Mouse (Mus musculus): Measurements from ENCODE around the gene Cactin. TPM values are rescaled to one million over a fixed set of nuclear protein-coding genes. Genes with fewer than 3 reads are reported as not detected.

Gene Cactin
- polyA plus RNA-seq, 1 experiment from 2014 or later, result 18.7 TPM

Small RNA genes within 50 kb of the gene (microRNA-seq; reads per million reads assigned to microRNA genes)
- gene Mir3057, result 8.1 reads per million, percentile 23 among the genes with 10 or more reads in this experiment

Other genes with a start within 250 kb of the Cactin start
- gene Creb3l3, start 222.2 kb upstream of the Cactin start, polyA plus RNA-seq (2015; fragmentation: Nextera tagmentation; extraction: Ambion mirVana), result 39.9 and 45.9 TPM in 2 replicates
- gene Map2k2, start 215.2 kb upstream of the Cactin start, polyA plus RNA-seq (2015; fragmentation: Nextera tagmentation; extraction: Ambion mirVana), result 93.8 and 100 TPM in 2 replicates
- 30.0 and 35.0 TPM in 2 replicates for gene Zbtb7a, start 185.9 kb upstream of the Cactin start, polyA plus RNA-seq (2015; fragmentation: Nextera tagmentation; extraction: Ambion mirVana)
- gene Pias4, start 153.2 kb upstream of the Cactin start, polyA plus RNA-seq (2015; fragmentation: Nextera tagmentation; extraction: Ambion mirVana), result 21.8 and 22.1 TPM in 2 replicates
- gene Eef2, start 144.5 kb upstream of the Cactin start, polyA plus RNA-seq (2015; fragmentation: Nextera tagmentation; extraction: Ambion mirVana), result 266 and 282 TPM in 2 replicates
- gene Dapk3, start 138.1 kb upstream of the Cactin start, polyA plus RNA-seq (2015; fragmentation: Nextera tagmentation; extraction: Ambion mirVana), result 11.0 and 12.2 TPM in 2 replicates
- gene 4930442H23Rik, start 137.3 kb upstream of the Cactin start, polyA plus RNA-seq (2015; fragmentation: Nextera tagmentation; extraction: Ambion mirVana), result not detected in 2 replicates
- 0.05 TPM in 1 of 2 replicates, not detected in the other for gene Nmrk2, start 119.1 kb upstream of the Cactin start, polyA plus RNA-seq (2015; fragmentation: Nextera tagmentation; extraction: Ambion mirVana)
- gene Atcay, start 90.3 kb upstream of the Cactin start, polyA plus RNA-seq (2015; fragmentation: Nextera tagmentation; extraction: Ambion mirVana), result 0.02 and 0.04 TPM in 2 replicates
- gene Zfr2, start 87.9 kb upstream of the Cactin start, polyA plus RNA-seq (2015; fragmentation: Nextera tagmentation; extraction: Ambion mirVana), result 0.59 and 1.1 TPM in 2 replicates
- 1.6 and 1.8 TPM in 2 replicates for gene Matk, start 68.2 kb upstream of the Cactin start, polyA plus RNA-seq (2015; fragmentation: Nextera tagmentation; extraction: Ambion mirVana)
- 80.0 and 88.1 TPM in 2 replicates for gene Mrpl54, start 54.2 kb upstream of the Cactin start, polyA plus RNA-seq (2015; fragmentation: Nextera tagmentation; extraction: Ambion mirVana)
- gene Apba3, start 54.1 kb upstream of the Cactin start, polyA plus RNA-seq (2015; fragmentation: Nextera tagmentation; extraction: Ambion mirVana), result 24.2 and 26.3 TPM in 2 replicates
- 0.82 and 1.4 TPM in 2 replicates for gene Tjp3, start 29.5 kb upstream of the Cactin start, polyA plus RNA-seq (2015; fragmentation: Nextera tagmentation; extraction: Ambion mirVana)
- gene Pip5k1c, start 28.1 kb upstream of the Cactin start, polyA plus RNA-seq (2015; fragmentation: Nextera tagmentation; extraction: Ambion mirVana), result 13.9 and 14.7 TPM in 2 replicates
- gene Tbxa2r, start 7.6 kb downstream of the Cactin start, polyA plus RNA-seq (2015; fragmentation: Nextera tagmentation; extraction: Ambion mirVana), result 4.3 and 4.5 TPM in 2 replicates
- gene Gipc3, start 22.2 kb downstream of the Cactin start, polyA plus RNA-seq (2015; fragmentation: Nextera tagmentation; extraction: Ambion mirVana), result not detected in 2 replicates
- 19.8 and 22.5 TPM in 2 replicates for gene Hmg20b, start 29.4 kb downstream of the Cactin start, polyA plus RNA-seq (2015; fragmentation: Nextera tagmentation; extraction: Ambion mirVana)
- gene Mfsd12, start 36.4 kb downstream of the Cactin start, polyA plus RNA-seq (2015; fragmentation: Nextera tagmentation; extraction: Ambion mirVana), result 9.2 and 11.9 TPM in 2 replicates
- 1.9 and 2.5 TPM in 2 replicates for gene 4930404N11Rik, start 44.7 kb downstream of the Cactin start, polyA plus RNA-seq (2015; fragmentation: Nextera tagmentation; extraction: Ambion mirVana)
- 128 and 138 TPM in 2 replicates for gene Fzr1, start 57.4 kb downstream of the Cactin start, polyA plus RNA-seq (2015; fragmentation: Nextera tagmentation; extraction: Ambion mirVana)
- gene Dohh, start 63.3 kb downstream of the Cactin start, polyA plus RNA-seq (2015; fragmentation: Nextera tagmentation; extraction: Ambion mirVana), result 46.3 and 48.3 TPM in 2 replicates
- gene Gm48551, start 63.4 kb downstream of the Cactin start, polyA plus RNA-seq (2015; fragmentation: Nextera tagmentation; extraction: Ambion mirVana), result 0.54 and 0.55 TPM in 2 replicates
- gene Gm48552, start 67.9 kb downstream of the Cactin start, polyA plus RNA-seq (2015; fragmentation: Nextera tagmentation; extraction: Ambion mirVana), result 0.44 and 0.48 TPM in 2 replicates
- gene Smim24, start 71.9 kb downstream of the Cactin start, polyA plus RNA-seq (2015; fragmentation: Nextera tagmentation; extraction: Ambion mirVana), result 1.7 and 4.1 TPM in 2 replicates
- 10.2 and 12.0 TPM in 2 replicates for gene Nfic, start 134.5 kb downstream of the Cactin start, polyA plus RNA-seq (2015; fragmentation: Nextera tagmentation; extraction: Ambion mirVana)
- 0.05 TPM in 1 of 2 replicates, not detected in the other for gene Celf5, start 161.6 kb downstream of the Cactin start, polyA plus RNA-seq (2015; fragmentation: Nextera tagmentation; extraction: Ambion mirVana)
- 39.3 and 47.1 TPM in 2 replicates for gene Ncln, start 175.3 kb downstream of the Cactin start, polyA plus RNA-seq (2015; fragmentation: Nextera tagmentation; extraction: Ambion mirVana)
- gene S1pr4, start 179.0 kb downstream of the Cactin start, polyA plus RNA-seq (2015; fragmentation: Nextera tagmentation; extraction: Ambion mirVana), result 4.8 and 5.3 TPM in 2 replicates
- gene Gna15, start 203.1 kb downstream of the Cactin start, polyA plus RNA-seq (2015; fragmentation: Nextera tagmentation; extraction: Ambion mirVana), result 4.3 and 4.4 TPM in 2 replicates
- 20.0 and 24.3 TPM in 2 replicates for gene Gna11, start 224.1 kb downstream of the Cactin start, polyA plus RNA-seq (2015; fragmentation: Nextera tagmentation; extraction: Ambion mirVana)
- gene Aes, start 238.4 kb downstream of the Cactin start, polyA plus RNA-seq (2015; fragmentation: Nextera tagmentation; extraction: Ambion mirVana), result 131 and 141 TPM in 2 replicates